Mouse (Mus musculus) small intestine, adult 2 months (tissue): ENCODE results near the gene Slc35f1.

Source experiments
- CTCF ChIP-seq: fragments of 200-500 bp; IDR thresholded peaks from 2 replicates; pipeline ENCODE4 v1.5.1; 2012; ENCODE audit warnings: low read depth, mild to moderate bottlenecking, control low read depth, inconsistent platforms, low read length, moderate library complexity, mixed read lengths; ENCODE audit not compliant: insufficient replicate concordance, insufficient read length; ENCODE audit errors: extremely low read depth
- POLR2A ChIP-seq: fragments of 200-500 bp; IDR thresholded peaks from 2 replicates; pipeline ENCODE4 v1.6.1; 2012; ENCODE audit warnings: low read depth, mild to moderate bottlenecking, control low read depth, inconsistent platforms, low read length, moderate library complexity

DNA sequence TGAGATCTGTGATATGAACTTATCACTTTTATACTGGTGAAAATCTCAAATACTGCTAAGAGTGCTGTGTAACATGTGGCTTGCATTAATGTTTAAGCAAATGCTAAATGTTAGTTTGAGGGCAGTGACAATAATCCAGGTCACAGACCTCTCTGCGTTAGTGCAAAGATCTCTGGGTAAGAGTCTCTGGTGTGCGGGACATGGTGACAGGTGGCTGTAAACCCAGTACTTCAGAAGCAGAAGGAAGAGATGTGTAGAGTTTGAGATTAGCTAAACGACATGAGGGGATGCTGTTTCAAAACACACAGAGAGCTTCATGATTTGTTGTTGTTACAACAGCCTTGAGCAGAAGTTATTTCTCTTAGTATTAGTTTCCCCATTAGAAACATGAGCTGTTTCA, 406.1 kb downstream of the Slc35f1 start:
- TF ChIP-seq CTCF (no peak), POLR2A (no peak)
